Mouse (Mus musculus) C2C12 (cell line): ENCODE data around the gene Ube2m. TPM values are rescaled to one million over a fixed set of nuclear protein-coding genes. Genes with fewer than 3 reads are reported as not detected.

ENCODE experiments used
- H3K27me3 ChIP-seq: one replicate; pipeline ENCODE4 v1.6.1; 2011; ENCODE audit not compliant: control insufficient read depth, insufficient read depth, insufficient read length
- H3K36me3 ChIP-seq: one replicate; pipeline ENCODE4 v1.6.1; 2011; ENCODE audit not compliant: control insufficient read depth, insufficient read depth
- H3K4me3 ChIP-seq: one replicate; pipeline ENCODE4 v1.5.1; 2011; ENCODE audit warnings: mild to moderate bottlenecking, control low read depth; ENCODE audit not compliant: poor library complexity, insufficient read depth, severe bottlenecking
- H3K79me2 ChIP-seq: one replicate; pipeline ENCODE4 v1.6.1; 2011; ENCODE audit not compliant: control insufficient read depth, insufficient read depth
- H3K79me3 ChIP-seq: one replicate; pipeline ENCODE4 v1.6.1; 2011; ENCODE audit warnings: low read depth, control low read depth
- H3ac ChIP-seq: one replicate; pipeline ENCODE3; 2011; ENCODE audit warnings: low read depth; ENCODE audit not compliant: control insufficient read depth, insufficient read length
- CEBPB ChIP-seq: IDR thresholded peaks from one replicate; pipeline ENCODE4 v1.6.1; 2011; ENCODE audit warnings: low read depth, mild to moderate bottlenecking, control low read depth, moderate library complexity
- CTCF ChIP-seq: IDR thresholded peaks from one replicate; pipeline ENCODE4 v1.5.1; 2011; ENCODE audit not compliant: control insufficient read depth, insufficient read depth, insufficient read length
- FOSL1 ChIP-seq: IDR thresholded peaks from one replicate; pipeline ENCODE4 v1.8.0; 2011; ENCODE audit warnings: mild to moderate bottlenecking, low read length; ENCODE audit not compliant: poor library complexity, insufficient read depth, severe bottlenecking
- MAX ChIP-seq: IDR thresholded peaks from one replicate; pipeline ENCODE4 v1.6.1; 2011; ENCODE audit warnings: mild to moderate bottlenecking, control low read depth
- MYOD1 ChIP-seq: IDR thresholded peaks from one replicate; pipeline ENCODE4 v1.6.1; 2011; ENCODE audit warnings: low read depth; ENCODE audit not compliant: control insufficient read depth, insufficient read length
- MYOG ChIP-seq: IDR thresholded peaks from one replicate; pipeline ENCODE4 v1.6.1; 2011; ENCODE audit not compliant: control insufficient read depth, insufficient read length; ENCODE audit errors: extremely low read depth
- USF1 ChIP-seq: IDR thresholded peaks from one replicate; pipeline ENCODE4 v1.6.1; 2011; ENCODE audit warnings: low read depth, mild to moderate bottlenecking, control low read depth, moderate library complexity
- polyA plus RNA-seq: library from polyadenylated mRNA; unstranded; fragments of >200 nt; fragmentation: generic; extraction: Trizol; gene quantifications from one replicate; pipeline ENCODE4 v1.2.1, GENCODE M21; 2012; ENCODE audit warnings: missing spikeins

Ube2m gene
- polyA plus RNA-seq, 1 experiment = 239 TPM

DNA sequence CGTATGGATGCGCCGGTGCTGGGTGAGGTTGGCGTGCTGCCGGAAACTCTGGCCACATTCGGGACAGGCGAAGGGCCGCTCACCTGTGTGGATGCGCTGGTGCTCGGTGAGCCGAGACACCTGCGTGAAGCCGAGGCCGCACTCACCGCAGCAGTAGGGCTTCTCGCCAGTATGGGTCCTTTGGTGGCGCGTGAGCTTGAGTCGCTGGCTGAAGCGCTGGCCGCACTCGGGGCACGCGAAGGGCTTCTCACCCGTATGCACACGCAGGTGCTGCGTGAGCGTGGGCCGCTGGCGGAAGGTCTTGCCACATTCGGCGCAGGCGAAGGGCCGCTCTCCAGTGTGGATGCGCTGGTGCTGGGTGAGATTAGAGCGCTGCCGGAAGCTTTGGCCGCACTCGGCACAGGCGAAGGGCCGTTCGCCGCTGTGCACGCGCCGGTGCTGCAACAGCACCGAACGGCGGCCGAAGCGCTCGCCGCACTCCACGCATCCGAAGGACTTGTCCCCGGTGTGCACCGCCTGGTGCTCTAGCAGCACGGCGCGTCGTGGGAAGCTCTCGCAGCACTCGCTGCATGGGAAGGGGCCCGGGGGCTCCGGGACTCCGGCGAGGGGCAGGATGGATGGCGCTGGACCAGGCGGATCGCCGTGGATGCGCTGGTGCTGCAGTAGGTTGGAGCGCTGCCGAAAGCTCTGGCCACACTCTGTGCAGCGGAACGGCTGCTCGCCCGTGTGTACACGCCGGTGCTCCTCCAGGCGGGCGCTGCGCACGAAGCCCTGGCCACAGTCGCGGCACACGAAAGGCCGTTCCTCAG is 5.6 kb upstream of the Ube2m start:
- H3K4me3 ChIP-seq = no peak overlapping the region
- TF ChIP-seq MYOG = no peak
- TF ChIP-seq CEBPB = no peak
- no peak for TF ChIP-seq FOSL1
- no peak for TF ChIP-seq MAX
- TF ChIP-seq USF1 = no peak
- no peak for TF ChIP-seq CTCF
- TF ChIP-seq MYOD1 = no peak
- H3K79me2 ChIP-seq = peaks cover 10% of the 10 kb centered on the region
- H3K36me3 ChIP-seq = no peaks in the 10 kb centered on the region
- no peaks in the 10 kb centered on the region for H3K79me3 ChIP-seq
- no peaks in the 10 kb centered on the region for H3K27me3 ChIP-seq
- no peak overlapping the region for H3ac ChIP-seq

DNA sequence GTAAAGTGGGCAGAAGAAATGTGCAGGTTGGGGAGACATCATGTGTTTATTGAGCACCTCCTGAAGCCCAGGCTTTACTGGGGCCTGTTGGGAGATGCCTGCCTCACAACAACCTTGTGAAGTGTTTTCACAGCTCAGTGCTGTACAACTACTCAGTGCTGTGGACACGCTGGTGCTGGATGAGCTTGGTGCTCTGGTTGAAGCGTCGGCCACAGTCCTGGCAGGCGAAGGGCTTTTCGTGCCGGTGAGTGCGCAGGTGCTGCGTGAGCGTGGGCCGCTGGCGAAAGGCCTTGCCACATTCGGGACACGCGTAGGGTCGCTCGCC is 5.0 kb upstream of the Ube2m start:
- no peak for TF ChIP-seq MYOD1
- TF ChIP-seq CEBPB = no peak
- TF ChIP-seq USF1 = no peak
- no peak for TF ChIP-seq CTCF
- TF ChIP-seq FOSL1 = no peak
- no peak for TF ChIP-seq MYOG
- TF ChIP-seq MAX = no peak
- H3ac ChIP-seq = no peak overlapping the region
- H3K79me2 ChIP-seq = peaks cover 10% of the 10 kb centered on the region
- H3K4me3 ChIP-seq = no peak overlapping the region
- no peaks in the 10 kb centered on the region for H3K27me3 ChIP-seq
- H3K79me3 ChIP-seq = no peaks in the 10 kb centered on the region
- no peaks in the 10 kb centered on the region for H3K36me3 ChIP-seq

DNA sequence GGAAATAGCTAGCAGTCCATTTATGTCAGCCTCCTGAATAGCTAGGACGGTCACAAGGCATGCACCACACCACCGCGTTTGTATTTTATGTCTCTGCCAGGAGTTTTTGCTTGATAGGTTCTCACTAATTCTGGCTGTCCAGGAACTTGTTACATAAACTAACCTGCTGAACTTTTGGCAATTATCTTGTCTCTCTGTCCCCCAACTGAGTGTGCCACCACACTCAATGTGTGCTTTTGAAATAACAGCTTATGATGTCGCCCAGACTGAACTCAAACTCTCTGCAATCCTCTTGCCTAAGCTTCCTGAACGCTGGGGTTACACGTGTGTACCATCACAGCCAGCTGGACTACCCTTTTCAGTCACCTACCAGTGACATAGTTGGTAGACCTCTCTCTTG is 4.4 kb upstream of the Ube2m start:
- H3K4me3 ChIP-seq = no peak overlapping the region
- TF ChIP-seq CTCF (no peak), FOSL1 (no peak), MAX (no peak), MYOD1 (no peak), USF1 (no peak), MYOG (no peak), CEBPB (no peak)
- H3ac ChIP-seq = no peak overlapping the region
- no peaks in the 10 kb centered on the region for H3K79me3 ChIP-seq
- peaks cover 11% of the 10 kb centered on the region for H3K79me2 ChIP-seq
- H3K27me3 ChIP-seq = no peaks in the 10 kb centered on the region
- no peaks in the 10 kb centered on the region for H3K36me3 ChIP-seq

DNA sequence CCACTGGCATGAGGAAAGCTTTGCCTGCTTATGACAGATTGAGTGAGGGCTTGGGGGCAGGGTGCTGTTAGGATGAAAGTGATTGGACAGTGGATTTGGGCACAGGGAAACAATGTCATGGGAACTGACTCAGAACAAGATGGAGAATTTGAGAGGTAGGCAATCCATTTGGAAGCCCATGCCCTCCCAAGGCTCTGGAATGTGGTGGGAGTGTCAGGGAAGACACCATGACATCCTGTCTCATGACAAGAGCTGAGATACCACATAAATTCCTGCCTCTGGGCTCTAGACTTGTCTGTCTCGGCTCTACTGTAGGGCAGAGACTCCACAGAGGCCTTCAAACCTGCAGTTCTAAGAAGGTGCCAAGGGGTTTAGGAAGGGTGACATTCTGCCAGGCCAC is 3.2 kb upstream of the Ube2m start:
- TF ChIP-seq CEBPB (no peak), MYOD1 (no peak), FOSL1 (no peak), CTCF (no peak), MYOG (no peak)
- H3K79me2 ChIP-seq = peaks cover 23% of the 10 kb centered on the region
- H3K27me3 ChIP-seq = no peaks in the 10 kb centered on the region

DNA sequence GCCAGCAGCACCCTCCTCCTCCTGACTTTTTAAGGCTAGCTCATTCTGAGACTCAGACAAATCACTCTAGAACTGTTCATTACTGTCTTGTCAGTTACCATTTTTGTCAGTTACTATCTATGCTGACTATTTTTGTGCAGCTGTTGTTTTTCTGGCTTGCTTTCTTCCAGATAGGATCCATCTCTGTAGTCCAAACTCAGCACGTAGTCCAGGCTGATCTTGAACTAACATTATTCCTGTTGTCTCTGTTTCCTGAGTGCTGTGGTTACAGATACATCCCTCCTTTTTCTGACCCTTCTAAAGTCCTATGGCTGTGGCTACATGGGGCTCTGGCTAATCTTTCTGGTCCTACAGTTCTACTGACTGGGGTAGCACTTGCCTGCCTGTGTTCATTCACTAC is 1.1 kb upstream of the Ube2m start:
- H3K36me3 ChIP-seq = peaks cover 12% of the 10 kb centered on the region
- no peaks in the 10 kb centered on the region for H3K27me3 ChIP-seq
- TF ChIP-seq MAX (no peak), MYOD1 (no peak), FOSL1 (no peak), CTCF (no peak), USF1 (no peak), MYOG (no peak), CEBPB (no peak)
- H3K79me2 ChIP-seq = peaks cover 32% of the 10 kb centered on the region
- H3ac ChIP-seq = peak overlapping the region; percentile 98
- peaks cover 18% of the 10 kb centered on the region for H3K79me3 ChIP-seq
- peak overlapping the region; percentile 74 for H3K4me3 ChIP-seq

More for the DNA sequence above, 3.2 kb upstream of the Ube2m start:
- Histone ChIP-seq H3K36me3 (peaks cover 3% of the 10 kb centered on the region), H3K4me3 (no peak overlapping the region), H3K79me3 (peaks cover 12% of the 10 kb centered on the region), H3ac (no peak overlapping the region)

DNA sequence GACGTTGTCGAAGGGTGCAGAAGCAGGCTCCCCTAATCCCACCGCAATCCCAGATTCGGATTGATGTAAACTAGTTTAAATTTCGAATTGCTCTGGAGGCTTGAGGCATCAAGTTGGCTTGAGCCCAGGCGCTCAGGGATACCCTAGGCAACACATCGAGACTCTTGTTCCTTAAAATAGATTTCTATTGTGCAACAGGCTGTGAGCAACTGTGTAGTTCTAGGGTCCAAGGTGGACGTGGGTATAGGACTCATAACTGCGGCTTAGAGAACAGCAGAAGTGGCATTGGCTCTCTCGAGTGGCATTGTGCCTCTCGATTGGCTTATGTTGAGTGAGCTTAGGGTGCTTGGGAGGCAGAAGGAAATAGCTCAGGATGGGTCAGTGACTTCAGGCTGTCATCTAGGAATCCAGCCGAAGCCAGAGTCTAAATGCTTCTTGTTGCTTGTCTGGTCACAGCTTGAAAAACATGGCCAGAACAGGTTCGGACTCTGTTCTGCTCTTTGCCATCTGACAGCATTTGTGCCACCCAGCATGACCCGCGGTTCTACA is 620 bp upstream of the Ube2m start:
- no peaks in the 10 kb centered on the region for H3K27me3 ChIP-seq
- peaks cover 32% of the 10 kb centered on the region for H3K79me2 ChIP-seq
- peaks cover 16% of the 10 kb centered on the region for H3K36me3 ChIP-seq
- peak overlapping the region; percentile 74 for H3K4me3 ChIP-seq
- TF ChIP-seq MYOG (no peak), CEBPB (peak; percentile 56)
- peaks cover 18% of the 10 kb centered on the region for H3K79me3 ChIP-seq
- H3ac ChIP-seq = peak overlapping the region; percentile 98
